Mouse (Mus musculus) thymus, adult 2 months (tissue): ENCODE measurements around the gene Tsku.

Source experiments
- CTCF ChIP-seq: fragments of 200-500 bp; IDR thresholded peaks from 2 replicates; pipeline ENCODE4 v1.5.1; 2012; ENCODE audit warnings: mild to moderate bottlenecking, control low read depth, low read length, moderate library complexity, borderline replicate concordance; ENCODE audit not compliant: control insufficient read depth, poor library complexity, insufficient read depth; ENCODE audit errors: extremely low read depth
- POLR2A ChIP-seq: fragments of 200-500 bp; IDR thresholded peaks from 2 replicates; pipeline ENCODE4 v1.6.1; 2012; ENCODE audit warnings: mild to moderate bottlenecking, low read length, control low read depth, moderate library complexity; ENCODE audit not compliant: control insufficient read depth, poor library complexity, insufficient read depth; ENCODE audit errors: extremely low read depth

DNA sequence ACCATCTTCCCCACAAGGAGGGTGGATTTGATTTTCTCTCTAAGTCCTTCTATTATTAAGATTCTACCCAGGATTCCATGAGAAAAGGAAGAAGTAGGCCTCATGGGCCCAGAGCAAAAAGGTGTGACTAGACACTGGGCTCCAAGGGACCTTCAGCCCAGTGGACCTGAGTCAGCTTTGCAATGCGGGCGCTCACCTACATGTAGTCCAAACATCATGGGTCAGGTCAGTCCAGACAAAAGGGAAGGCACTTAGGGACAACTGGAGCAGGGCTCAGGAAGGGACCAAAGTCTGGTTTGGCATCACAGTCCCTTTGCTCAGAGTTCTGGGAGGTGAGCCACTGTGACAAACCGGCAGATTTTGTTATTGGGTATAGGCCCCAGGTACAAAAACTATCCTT is 9.6 kb downstream of the Tsku start:
- no peak for TF ChIP-seq CTCF
- no peak for TF ChIP-seq POLR2A
